Mouse (Mus musculus): ENCODE results near the gene Pnpla2. TPM values are rescaled to one million over a fixed set of nuclear protein-coding genes. Genes with fewer than 3 reads are reported as not detected.

The Pnpla2 gene
- polyA plus RNA-seq, 1 experiment from 2014 or later, result 68.0 TPM

DNA sequence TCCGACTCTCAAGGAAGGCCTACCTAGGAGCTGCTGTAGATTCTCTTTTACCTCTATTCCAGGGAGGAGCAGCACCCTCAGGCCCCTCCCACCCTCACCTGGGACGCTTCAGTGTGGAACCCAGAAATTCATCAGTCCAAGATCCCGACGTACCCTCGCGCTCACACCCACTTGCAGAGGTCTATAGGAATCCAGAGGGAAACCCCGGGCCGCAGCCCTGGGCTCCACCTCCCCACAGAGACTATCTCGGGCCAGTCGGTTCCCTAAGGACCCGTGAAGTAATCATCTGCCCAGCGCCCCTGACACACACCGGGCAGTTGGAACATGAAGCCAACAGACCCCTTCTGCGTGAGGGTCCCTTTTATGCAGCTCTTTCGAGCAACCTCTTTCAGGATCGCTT, 41.7 kb upstream of the Pnpla2 start:
- peak overlapping the region; percentile 61 for H3K4me3 ChIP-seq (replicated peaks; ENCODE audit: low read depth, low read length)
- TF ChIP-seq CTCF (IDR thresholded peaks at IDR 0.05; ENCODE audit: low read depth), result no peak
- H3K27me3 ChIP-seq (ENCODE audit: insufficient read depth, low read length), result no peaks in the 10 kb centered on the region
- 3% methylated on average over 16 of the region's 16 CpGs for WGBS
- H3K4me2 ChIP-seq (ENCODE audit: low read length), result peak overlapping the region; percentile 83
- DNase-seq (ENCODE audit: low spot score) (peak; percentile 28), ATAC-seq (replicated peaks; ENCODE audit: low FRiP score, low read depth) (no peak)
- H3K27ac ChIP-seq, result peak overlapping the region; percentile 70
- peaks cover 22% of the 10 kb centered on the region; the same call in 1 of the 2 replicates for H3K36me3 ChIP-seq (ENCODE audit: insufficient read depth, low read length)
- no peaks in the 10 kb centered on the region for H3K9me3 ChIP-seq (replicated peaks; ENCODE audit: low read length)
- H3K4me1 ChIP-seq (replicated peaks; ENCODE audit: insufficient read depth, low read length), result peaks cover 5% of the 10 kb centered on the region
- H3K9ac ChIP-seq (ENCODE audit: low read depth, low read length), result peak overlapping the region; percentile 63

- Histone ChIP-seq H3K4me1 (replicated peaks; ENCODE audit: insufficient read depth, low read length) (peaks cover 5% of the 10 kb centered on the region), H3K9me3 (replicated peaks; ENCODE audit: low read length) (no peaks in the 10 kb centered on the region), H3K4me2 (ENCODE audit: low read length) (peak within 1 kb of the TSS; percentile 83), H3K27ac (peak within 1 kb of the TSS; percentile 82), H3K9ac (ENCODE audit: low read depth, low read length) (peak within 1 kb of the TSS; percentile 63), H3K27me3 (ENCODE audit: insufficient read depth, low read length) (no peaks in the 10 kb centered on the region), H3K4me3 (replicated peaks; ENCODE audit: low read depth, low read length) (peak within 1 kb of the TSS; percentile 61), H3K36me3 (ENCODE audit: insufficient read depth, low read length) (peaks cover 19% of the 10 kb centered on the region; the same call in 1 of the 2 replicates)
- no peak for TF ChIP-seq CTCF (IDR thresholded peaks at IDR 0.05; ENCODE audit: low read depth)
- WGBS, result under 1% methylated on average over 56 of the region's 56 CpGs
- DNase-seq (ENCODE audit: low spot score), result peak; percentile 99
- peak; percentile 91 for ATAC-seq (replicated peaks; ENCODE audit: low FRiP score, low read depth)
These were observed 41.0 kb upstream of the Pnpla2 start, which contains the start of gene Gatd1 for GRCm38 (mm10) chr7:141413809-141414584. Gene Gatd1, minus strand, starts transcription at chr7:141414136.

DNA sequence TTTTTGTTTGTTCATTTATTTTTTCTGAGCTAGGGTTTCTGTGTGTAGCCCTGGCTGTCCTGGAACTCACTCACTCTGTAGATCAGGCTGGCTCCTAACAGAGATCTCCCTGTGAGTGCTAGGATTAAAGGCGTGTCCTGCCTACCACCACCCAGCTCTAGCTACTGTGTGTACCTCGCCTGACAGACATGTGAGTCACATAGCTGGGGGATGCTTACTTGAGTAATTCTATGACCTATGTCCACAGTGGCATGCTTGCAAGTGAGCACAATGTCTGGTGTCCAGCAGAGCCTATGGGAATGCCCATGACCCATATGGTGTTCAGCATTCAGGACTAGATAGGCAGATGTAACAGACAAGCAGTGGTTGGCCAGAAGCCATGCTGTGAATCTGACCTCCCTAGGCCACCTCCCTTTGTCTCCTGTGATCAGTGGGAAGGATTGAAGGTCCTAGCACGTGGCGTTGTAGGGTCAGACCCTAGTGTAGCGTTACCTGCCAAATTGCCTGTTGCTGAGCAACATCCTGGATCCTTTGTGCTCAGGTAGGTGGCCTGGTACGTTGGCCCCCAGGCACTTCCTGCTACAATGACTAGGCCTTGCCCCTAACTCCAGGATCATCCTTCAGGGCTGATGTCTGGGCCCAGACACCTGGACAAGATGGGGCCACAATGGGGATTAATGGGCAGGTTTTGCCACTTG, 38.7 kb upstream of the Pnpla2 start:
- Histone ChIP-seq H3K4me2 (ENCODE audit: low read length) (no peak overlapping the region), H3K27me3 (ENCODE audit: insufficient read depth, low read length) (no peaks in the 10 kb centered on the region), H3K9me3 (replicated peaks; ENCODE audit: low read length) (no peaks in the 10 kb centered on the region), H3K27ac (no peak overlapping the region), H3K9ac (ENCODE audit: low read depth, low read length) (no peak overlapping the region), H3K4me3 (replicated peaks; ENCODE audit: low read depth, low read length) (no peak overlapping the region), H3K36me3 (ENCODE audit: insufficient read depth, low read length) (peaks cover 2% of the 10 kb centered on the region; the same call in 1 of the 2 replicates), H3K4me1 (replicated peaks; ENCODE audit: insufficient read depth, low read length) (peaks cover 5% of the 10 kb centered on the region)
- DNase-seq (ENCODE audit: low spot score) (no peak), ATAC-seq (replicated peaks; ENCODE audit: low FRiP score, low read depth) (no peak)
- 83% methylated on average over 6 of the region's 6 CpGs for WGBS
- no peak for TF ChIP-seq CTCF (IDR thresholded peaks at IDR 0.05; ENCODE audit: low read depth)

DNA sequence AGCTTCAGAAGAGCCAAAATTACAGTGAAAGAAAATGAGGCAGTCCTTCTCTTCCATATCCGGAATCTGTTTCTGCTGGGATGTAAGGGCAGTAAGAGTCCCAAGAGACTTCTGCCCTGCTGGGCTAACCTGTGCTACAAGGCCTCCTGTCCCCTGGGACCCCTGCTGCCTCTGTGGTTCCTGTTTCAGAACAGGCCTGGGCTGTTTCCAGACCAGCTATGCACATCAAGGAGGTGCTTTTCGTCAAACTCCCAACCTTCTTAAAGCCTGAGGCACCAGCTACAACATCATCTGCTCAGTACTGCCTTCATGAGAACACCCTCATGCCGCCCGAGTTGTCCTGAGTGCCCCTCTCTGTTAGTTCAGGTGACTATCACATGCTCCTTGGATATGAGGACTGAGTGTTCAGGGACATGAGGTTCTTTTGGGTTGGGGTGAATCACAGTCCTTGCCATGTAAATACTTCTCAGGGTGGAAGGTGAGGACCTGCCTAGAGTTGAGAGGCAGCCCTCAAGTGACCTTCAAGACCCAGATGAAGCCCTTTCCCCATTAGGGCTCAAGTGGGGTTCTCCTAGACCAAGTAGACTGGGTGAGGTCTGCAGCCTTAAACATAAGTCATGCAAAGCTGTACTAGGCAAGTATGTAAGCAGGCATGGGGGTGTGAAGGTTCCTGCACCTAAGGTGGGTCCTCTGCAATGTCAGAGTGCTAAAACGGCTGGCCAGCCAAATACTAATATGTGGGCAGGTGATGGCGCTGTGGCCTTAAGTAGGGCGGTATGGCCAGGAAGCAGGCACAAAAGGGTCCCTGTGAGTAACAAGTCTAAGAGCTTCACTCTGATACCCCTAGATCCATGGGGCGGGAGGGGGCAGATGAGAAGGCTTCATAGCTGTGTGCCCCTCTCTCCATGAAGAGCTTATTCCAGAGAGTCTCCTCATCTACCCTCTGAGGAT, 37.0 kb upstream of the Pnpla2 start:
- H3K9me3 ChIP-seq (replicated peaks; ENCODE audit: low read length), result no peaks in the 10 kb centered on the region
- H3K4me1 ChIP-seq (replicated peaks; ENCODE audit: insufficient read depth, low read length), result peaks cover under 1% of the 10 kb centered on the region
- no peak overlapping the region for H3K9ac ChIP-seq (ENCODE audit: low read depth, low read length)
- H3K27ac ChIP-seq, result no peak overlapping the region
- H3K27me3 ChIP-seq (ENCODE audit: insufficient read depth, low read length), result no peaks in the 10 kb centered on the region
- ATAC-seq (replicated peaks; ENCODE audit: low FRiP score, low read depth) (no peak), DNase-seq (ENCODE audit: low spot score) (no peak)
- no peak overlapping the region for H3K4me2 ChIP-seq (ENCODE audit: low read length)
- 74% methylated on average over 8 of the region's 8 CpGs for WGBS
- TF ChIP-seq CTCF (IDR thresholded peaks at IDR 0.05; ENCODE audit: low read depth), result peak; percentile 31; the same call in 1 of the 2 replicates
- H3K36me3 ChIP-seq (ENCODE audit: insufficient read depth, low read length), result no peaks in the 10 kb centered on the region
- H3K4me3 ChIP-seq (replicated peaks; ENCODE audit: low read depth, low read length), result no peak overlapping the region

DNA sequence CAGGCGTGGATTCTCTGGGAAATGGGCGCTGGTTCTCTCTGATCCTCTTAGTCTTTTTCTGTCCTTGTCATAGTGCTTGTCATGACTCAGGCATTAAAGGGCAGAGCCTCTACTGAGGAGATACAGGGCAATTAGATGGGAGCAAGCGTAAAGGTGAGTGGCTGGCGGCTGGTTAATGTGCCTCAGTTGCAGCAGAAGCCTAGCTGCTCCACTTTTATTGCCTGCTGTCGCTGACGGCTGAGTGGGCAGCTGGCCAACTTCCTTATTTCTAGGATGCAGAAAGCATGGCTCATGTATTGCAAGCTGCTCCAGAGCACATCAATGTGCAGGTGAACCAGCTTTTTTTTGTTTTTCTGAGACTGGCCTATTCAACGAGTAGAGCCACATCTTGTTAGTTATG, 36.0 kb upstream of the Pnpla2 start:
- H3K9me3 ChIP-seq (replicated peaks; ENCODE audit: low read length), result no peaks in the 10 kb centered on the region
- DNase-seq (ENCODE audit: low spot score) (peak; percentile 22), ATAC-seq (replicated peaks; ENCODE audit: low FRiP score, low read depth) (no peak)
- H3K27ac ChIP-seq, result no peak overlapping the region
- 46% methylated on average over 7 of the region's 7 CpGs for WGBS
- no peak overlapping the region for H3K9ac ChIP-seq (ENCODE audit: low read depth, low read length)
- H3K27me3 ChIP-seq (ENCODE audit: insufficient read depth, low read length), result no peaks in the 10 kb centered on the region
- H3K4me1 ChIP-seq (replicated peaks; ENCODE audit: insufficient read depth, low read length), result no peaks in the 10 kb centered on the region; the same call in 1 of the 2 replicates
- H3K4me2 ChIP-seq (ENCODE audit: low read length), result no peak overlapping the region
- no peak overlapping the region for H3K4me3 ChIP-seq (replicated peaks; ENCODE audit: low read depth, low read length)
- no peak for TF ChIP-seq CTCF (IDR thresholded peaks at IDR 0.05; ENCODE audit: low read depth)
- H3K36me3 ChIP-seq (ENCODE audit: insufficient read depth, low read length), result no peaks in the 10 kb centered on the region

All from kidney, postnatal 0 days (tissue).